Mouse (Mus musculus): ENCODE data around the gene Rai2. TPM values are rescaled to one million over a fixed set of nuclear protein-coding genes. Genes with fewer than 3 reads are reported as not detected.

Rai2 gene
- 0.20 and 0.23 TPM in 2 replicates for polyA plus RNA-seq (2012; ENCODE audit: low replicate concordance)

GRCm38 (mm10) chrX:161716865-161717763, at the start of gene Rai2:
Rai2 (plus strand) TSS chrX:161717069.

Data from leukemia stem cell, adult 10-12 weeks (primary cell).